ENCODE assay signal across 21 mouse cellular contexts in the genomic region with DNA sequence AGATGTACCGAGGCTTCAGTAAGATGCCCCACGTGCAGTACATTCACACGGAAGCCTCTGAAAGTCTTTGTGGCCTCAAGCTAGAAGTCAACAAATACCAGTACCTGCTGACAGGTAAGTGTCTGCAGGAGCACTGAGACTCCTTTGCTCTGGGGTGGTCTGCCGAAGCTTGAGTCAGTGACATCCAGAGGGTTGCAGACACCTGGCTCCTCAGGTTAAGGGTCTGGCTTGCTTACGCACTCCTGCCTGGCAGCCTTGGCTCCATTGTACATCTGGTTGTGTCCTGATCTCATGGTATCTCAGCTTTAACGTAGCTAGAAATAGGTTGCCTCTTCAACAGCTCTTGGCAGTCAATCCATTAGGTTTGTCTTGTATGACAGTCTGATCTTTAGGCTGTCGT.
"Had no signal": no experiment of that assay in that cellular context is flagged by ENCODE, and none has a peak within 500 bp of the region (broad histone marks: within the 10 kb centered on the region; RNA-seq: fewer than 3 reads in every experiment).

No protein-coding gene starts in this region.

- H3K27ac ChIP-seq: heart, embryonic 10.5 days; hindbrain, embryonic 13.5 days; hindbrain, embryonic 15.5 days; hindbrain, postnatal 0 days; kidney, embryonic 15.5 days; kidney, postnatal 0 days; limb, embryonic 13.5 days; limb, embryonic 15.5 days; liver, embryonic 14.5 days had no signal

- H3K4me3 ChIP-seq: heart, embryonic 10.5 days; hindbrain, embryonic 13.5 days; hindbrain, embryonic 15.5 days; kidney, embryonic 15.5 days; limb, embryonic 13.5 days; limb, embryonic 15.5 days; liver, embryonic 12.5 days had no signal

- H3K4me2 ChIP-seq: hindbrain, embryonic 13.5 days; hindbrain, embryonic 15.5 days; kidney, embryonic 15.5 days; limb, embryonic 13.5 days; limb, embryonic 15.5 days; liver, embryonic 12.5 days had no signal

- DNase-seq: forebrain, postnatal 0 days; gastrocnemius, postnatal 14 days; gastrocnemius, postnatal 36 days; heart, postnatal 14 days; heart, postnatal 36 days; kidney, adult 18-20 months; kidney, postnatal 14 days; layer of hippocampus, adult 9-11 months; layer of hippocampus, postnatal 36 days; left cerebral cortex, postnatal 4 days had no signal

- H3K9ac ChIP-seq: forebrain, postnatal 0 days; hindbrain, embryonic 13.5 days; hindbrain, embryonic 15.5 days; kidney, embryonic 15.5 days; limb, embryonic 13.5 days; limb, embryonic 15.5 days; liver, embryonic 12.5 days; liver, embryonic 14.5 days had no signal

- H3K9me3 ChIP-seq: heart, embryonic 10.5 days; hindbrain, embryonic 13.5 days; hindbrain, embryonic 15.5 days; kidney, embryonic 15.5 days; limb, embryonic 13.5 days; limb, embryonic 15.5 days; liver, embryonic 12.5 days had no signal

- H3K27me3 ChIP-seq: hindbrain, embryonic 13.5 days; hindbrain, embryonic 15.5 days; kidney, embryonic 15.5 days; limb, embryonic 13.5 days; limb, embryonic 15.5 days; liver, embryonic 12.5 days had no signal

- ATAC-seq: forebrain, postnatal 0 days; hindbrain, postnatal 0 days; intestine, embryonic 16.5 days; liver, embryonic 12.5 days had no signal
